Mouse (Mus musculus): Measurements from ENCODE around the gene Mrm1. TPM values are rescaled to one million over a fixed set of nuclear protein-coding genes. Genes with fewer than 3 reads are reported as not detected.

Mrm1 gene
- polyA plus RNA-seq, 1 experiment, result 13.5 TPM

GRCm38 (mm10) chr11:84826185-84826584 is 6.9 kb upstream of the Mrm1 start:
- no peak for DNase-seq
- H3K4me1 ChIP-seq (replicated peaks; ENCODE audit: control insufficient read depth, insufficient read depth, low read length), result peaks cover 15% of the 10 kb centered on the region
- peaks cover 3% of the 10 kb centered on the region for H3K36me3 ChIP-seq (ENCODE audit: control insufficient read depth, insufficient read depth, low read length)
- TF ChIP-seq POLR2A (IDR thresholded peaks at IDR 0.05; ENCODE audit: control insufficient read depth, extremely low read depth, insufficient read depth, low read length, poor library complexity), result no peak
- no peak for TF ChIP-seq CTCF (IDR thresholded peaks at IDR 0.05; ENCODE audit: borderline replicate concordance, control insufficient read depth, extremely low read depth, insufficient read depth, low read length, poor library complexity)
- H3K27me3 ChIP-seq (ENCODE audit: control insufficient read depth, insufficient read depth, low read length), result no peaks in the 10 kb centered on the region
- no peak overlapping the region for H3K4me3 ChIP-seq (ENCODE audit: control insufficient read depth, insufficient read depth, low read length)
- H3K27ac ChIP-seq (ENCODE audit: control insufficient read depth, insufficient read depth, low read length), result no peak overlapping the region
- 92% methylated on average over 3 of the region's 3 CpGs for WGBS

GRCm38 (mm10) chr11:84825261-84825807 is 6.0 kb upstream of the Mrm1 start:
- no peaks in the 10 kb centered on the region for H3K27me3 ChIP-seq (ENCODE audit: control insufficient read depth, insufficient read depth, low read length)
- DNase-seq, result no peak
- no peaks in the 10 kb centered on the region for H3K36me3 ChIP-seq (ENCODE audit: control insufficient read depth, insufficient read depth, low read length)
- TF ChIP-seq POLR2A (IDR thresholded peaks at IDR 0.05; ENCODE audit: control insufficient read depth, extremely low read depth, insufficient read depth, low read length, poor library complexity) (no peak), CTCF (IDR thresholded peaks at IDR 0.05; ENCODE audit: borderline replicate concordance, control insufficient read depth, extremely low read depth, insufficient read depth, low read length, poor library complexity) (no peak)
- 96% methylated on average over 10 of the region's 10 CpGs for WGBS
- no peak overlapping the region for H3K4me3 ChIP-seq (ENCODE audit: control insufficient read depth, insufficient read depth, low read length)
- no peak overlapping the region for H3K27ac ChIP-seq (ENCODE audit: control insufficient read depth, insufficient read depth, low read length)
- H3K4me1 ChIP-seq (replicated peaks; ENCODE audit: control insufficient read depth, insufficient read depth, low read length), result peaks cover 15% of the 10 kb centered on the region

GRCm38 (mm10) chr11:84823484-84823897 is 4.2 kb upstream of the Mrm1 start:
- H3K27me3 ChIP-seq (ENCODE audit: control insufficient read depth, insufficient read depth, low read length), result no peaks in the 10 kb centered on the region
- no peak for DNase-seq
- peaks cover 2% of the 10 kb centered on the region for H3K4me1 ChIP-seq (replicated peaks; ENCODE audit: control insufficient read depth, insufficient read depth, low read length)
- H3K36me3 ChIP-seq (ENCODE audit: control insufficient read depth, insufficient read depth, low read length), result no peaks in the 10 kb centered on the region
- H3K4me3 ChIP-seq (ENCODE audit: control insufficient read depth, insufficient read depth, low read length), result no peak overlapping the region
- no peak for TF ChIP-seq POLR2A (IDR thresholded peaks at IDR 0.05; ENCODE audit: control insufficient read depth, extremely low read depth, insufficient read depth, low read length, poor library complexity)
- no peak for TF ChIP-seq CTCF (IDR thresholded peaks at IDR 0.05; ENCODE audit: borderline replicate concordance, control insufficient read depth, extremely low read depth, insufficient read depth, low read length, poor library complexity)
- no peak overlapping the region for H3K27ac ChIP-seq (ENCODE audit: control insufficient read depth, insufficient read depth, low read length)
- WGBS, result 60% methylated on average over 10 of the region's 10 CpGs

- H3K4me3 ChIP-seq (ENCODE audit: control insufficient read depth, insufficient read depth, low read length), result no peak overlapping the region
- no peaks in the 10 kb centered on the region; the same call in 1 of the 2 replicates for H3K4me1 ChIP-seq (replicated peaks; ENCODE audit: control insufficient read depth, insufficient read depth, low read length)
- WGBS, result 97% methylated on average over 5 of the region's 5 CpGs
- no peaks in the 10 kb centered on the region for H3K27me3 ChIP-seq (ENCODE audit: control insufficient read depth, insufficient read depth, low read length)
- no peak for DNase-seq
- no peaks in the 10 kb centered on the region for H3K36me3 ChIP-seq (ENCODE audit: control insufficient read depth, insufficient read depth, low read length)
- H3K27ac ChIP-seq (ENCODE audit: control insufficient read depth, insufficient read depth, low read length), result no peak overlapping the region
- TF ChIP-seq CTCF (IDR thresholded peaks at IDR 0.05; ENCODE audit: borderline replicate concordance, control insufficient read depth, extremely low read depth, insufficient read depth, low read length, poor library complexity) (no peak), POLR2A (IDR thresholded peaks at IDR 0.05; ENCODE audit: control insufficient read depth, extremely low read depth, insufficient read depth, low read length, poor library complexity) (no peak)
Measured at GRCm38 (mm10) chr11:84822487-84822886, 3.2 kb upstream of the Mrm1 start.

GRCm38 (mm10) chr11:84821131-84821770 is 1.9 kb upstream of the Mrm1 start:
- Histone ChIP-seq H3K27ac (ENCODE audit: control insufficient read depth, insufficient read depth, low read length) (no peak overlapping the region), H3K4me3 (ENCODE audit: control insufficient read depth, insufficient read depth, low read length) (no peak overlapping the region), H3K4me1 (replicated peaks; ENCODE audit: control insufficient read depth, insufficient read depth, low read length) (no peaks in the 10 kb centered on the region; the same call in 1 of the 2 replicates), H3K27me3 (ENCODE audit: control insufficient read depth, insufficient read depth, low read length) (no peaks in the 10 kb centered on the region), H3K36me3 (ENCODE audit: control insufficient read depth, insufficient read depth, low read length) (no peaks in the 10 kb centered on the region)
- WGBS, result 96% methylated on average over 9 of the region's 9 CpGs
- TF ChIP-seq CTCF (IDR thresholded peaks at IDR 0.05; ENCODE audit: borderline replicate concordance, control insufficient read depth, extremely low read depth, insufficient read depth, low read length, poor library complexity), result no peak
- TF ChIP-seq POLR2A (IDR thresholded peaks at IDR 0.05; ENCODE audit: control insufficient read depth, extremely low read depth, insufficient read depth, low read length, poor library complexity), result no peak
- no peak for DNase-seq

GRCm38 (mm10) chr11:84818085-84818960 is 992 bp downstream of the Mrm1 start:
- TF ChIP-seq POLR2A (IDR thresholded peaks at IDR 0.05; ENCODE audit: control insufficient read depth, extremely low read depth, insufficient read depth, low read length, poor library complexity) (0 out of 2 replicates have a peak, but pooled peaks have one; percentile 17), CTCF (IDR thresholded peaks at IDR 0.05; ENCODE audit: borderline replicate concordance, control insufficient read depth, extremely low read depth, insufficient read depth, low read length, poor library complexity) (peak; percentile 37; the same call in 1 of the 2 replicates)

More at GRCm38 (mm10) chr11:84818085-84818960, 992 bp downstream of the Mrm1 start:
- peak overlapping the region; percentile 54 for H3K4me3 ChIP-seq (ENCODE audit: control insufficient read depth, insufficient read depth, low read length)
- under 1% methylated on average over 39 of the region's 39 CpGs for WGBS
- H3K36me3 ChIP-seq (ENCODE audit: control insufficient read depth, insufficient read depth, low read length), result no peaks in the 10 kb centered on the region
- no peaks in the 10 kb centered on the region; the same call in 1 of the 2 replicates for H3K4me1 ChIP-seq (replicated peaks; ENCODE audit: control insufficient read depth, insufficient read depth, low read length)
- H3K27ac ChIP-seq (ENCODE audit: control insufficient read depth, insufficient read depth, low read length), result peak overlapping the region; percentile 68
- DNase-seq, result peak; percentile 81
- H3K27me3 ChIP-seq (ENCODE audit: control insufficient read depth, insufficient read depth, low read length), result no peaks in the 10 kb centered on the region

Data from thymus, adult 2 months (tissue).